Mouse (Mus musculus) forebrain, embryonic 10.5 days (tissue): Measurements from ENCODE around the gene Dnah11. TPM values are rescaled to one million over a fixed set of nuclear protein-coding genes. Genes with fewer than 3 reads are reported as not detected.

Experiments used
- DNase-seq: peaks from one replicate; pipeline ENCODE4 v3.0.0-alpha.2; 2017; ENCODE audit warnings: low spot score; ENCODE audit errors: extremely low spot score
- H3K27ac ChIP-seq: fragments of 300-500 bp; sonication (generic); 2 replicates; pipeline ENCODE4 v1.5.1; 2016; ENCODE audit warnings: mild to moderate bottlenecking
- H3K27me3 ChIP-seq: fragments of 300-500 bp; sonication (generic); 2 replicates; pipeline ENCODE4 v1.6.1; 2016; ENCODE audit warnings: mild to moderate bottlenecking; ENCODE audit not compliant: poor library complexity, severe bottlenecking
- H3K36me3 ChIP-seq: fragments of 300-500 bp; sonication (generic); replicated peaks from 2 replicates; pipeline ENCODE4 v1.6.1; 2016; ENCODE audit warnings: mild to moderate bottlenecking, moderate library complexity
- H3K4me1 ChIP-seq: fragments of 300-500 bp; sonication (generic); 2 replicates; pipeline ENCODE4 v1.6.1; 2016
- H3K4me3 ChIP-seq: fragments of 300-500 bp; sonication (generic); 2 replicates; pipeline ENCODE4 v1.5.1; 2016; ENCODE audit warnings: mild to moderate bottlenecking, moderate library complexity
- H3K9me3 ChIP-seq: fragments of 300-500 bp; sonication (generic); 2 replicates; pipeline ENCODE4 v1.6.1; 2016; ENCODE audit warnings: mild to moderate bottlenecking, moderate library complexity
- WGBS: fragments of 180-500 bp; shearing (Covaris S2); methylation state at CpG from one replicate; pipeline ENCODE4 v1.1.7; 2016; 5-methylcytosine and 5-hydroxymethylcytosine counted together
- polyA plus RNA-seq: library from polyadenylated mRNA; unstranded; fragments of >200 nt; fragmentation: Nextera tagmentation; extraction: Ambion mirVana; gene quantifications from 2 replicates; pipeline ENCODE4 v1.2.1, GENCODE M21; 2016

The Dnah11 gene
- polyA plus RNA-seq, 1 experiment from 2014 or later = 0.07 TPM

GRCm38 (mm10) chr12:118147521-118148033, 51.3 kb downstream of the Dnah11 start:
- Histone ChIP-seq H3K9me3 (no peaks in the 10 kb centered on the region; the same call in 1 of the 2 replicates), H3K36me3 (no peaks in the 10 kb centered on the region), H3K27me3 (no peaks in the 10 kb centered on the region), H3K4me1 (no peaks in the 10 kb centered on the region), H3K27ac (no peak overlapping the region), H3K4me3 (no peak overlapping the region)
- no peak for DNase-seq
- WGBS = 86% methylated on average over 2 of the region's 2 CpGs

DNA sequence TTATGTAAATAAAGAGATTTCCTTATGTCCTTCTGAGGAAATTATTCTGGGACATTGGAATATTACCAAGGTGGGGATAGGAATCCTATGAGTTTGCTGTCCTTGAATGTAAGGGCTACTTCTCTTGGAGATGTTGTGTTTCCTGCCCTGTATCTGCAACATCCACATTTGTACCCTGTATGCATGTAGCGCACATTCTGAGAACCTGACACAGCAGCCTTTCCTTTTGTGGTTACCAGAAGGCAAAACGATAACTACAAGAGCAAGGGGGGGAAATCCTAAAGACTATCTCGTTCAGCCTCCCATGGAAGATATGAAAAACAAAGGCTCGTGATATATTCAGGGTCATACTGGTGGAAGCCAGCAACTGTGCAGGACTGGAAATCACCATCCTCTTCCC, 70.7 kb downstream of the Dnah11 start:
- no peaks in the 10 kb centered on the region for H3K36me3 ChIP-seq
- H3K4me3 ChIP-seq = no peak overlapping the region
- H3K9me3 ChIP-seq = no peaks in the 10 kb centered on the region
- WGBS = 90% methylated on average over 4 of the region's 4 CpGs
- H3K4me1 ChIP-seq = no peaks in the 10 kb centered on the region
- H3K27me3 ChIP-seq = no peaks in the 10 kb centered on the region
- no peak overlapping the region for H3K27ac ChIP-seq
- no peak for DNase-seq

DNA sequence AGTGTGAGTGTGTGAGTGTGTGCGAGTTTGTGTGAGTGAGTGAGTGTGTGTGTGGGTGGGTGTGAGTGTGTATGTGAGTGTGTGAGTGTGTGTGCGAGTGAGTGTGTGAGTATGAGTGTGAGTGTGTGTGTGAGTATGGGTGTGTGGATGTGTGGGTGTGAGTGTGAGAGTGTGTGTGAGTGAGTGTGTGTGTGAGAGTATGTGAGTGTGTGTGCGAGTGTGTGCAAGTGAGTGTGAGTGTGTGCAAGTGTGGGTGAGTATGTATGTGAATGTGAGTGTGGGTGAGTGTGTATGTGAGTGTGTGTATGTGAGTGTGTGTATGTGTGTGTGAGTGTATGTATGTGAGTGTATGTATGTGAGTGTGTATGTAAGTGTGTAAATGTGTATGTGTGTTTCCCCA, 79.2 kb downstream of the Dnah11 start:
- H3K4me3 ChIP-seq = no peak overlapping the region
- DNase-seq = no peak
- H3K4me1 ChIP-seq = no peaks in the 10 kb centered on the region
- WGBS = 93% methylated on average over 3 of the region's 3 CpGs
- no peaks in the 10 kb centered on the region for H3K36me3 ChIP-seq
- no peak overlapping the region for H3K27ac ChIP-seq
- H3K27me3 ChIP-seq = no peaks in the 10 kb centered on the region
- H3K9me3 ChIP-seq = no peaks in the 10 kb centered on the region

DNA sequence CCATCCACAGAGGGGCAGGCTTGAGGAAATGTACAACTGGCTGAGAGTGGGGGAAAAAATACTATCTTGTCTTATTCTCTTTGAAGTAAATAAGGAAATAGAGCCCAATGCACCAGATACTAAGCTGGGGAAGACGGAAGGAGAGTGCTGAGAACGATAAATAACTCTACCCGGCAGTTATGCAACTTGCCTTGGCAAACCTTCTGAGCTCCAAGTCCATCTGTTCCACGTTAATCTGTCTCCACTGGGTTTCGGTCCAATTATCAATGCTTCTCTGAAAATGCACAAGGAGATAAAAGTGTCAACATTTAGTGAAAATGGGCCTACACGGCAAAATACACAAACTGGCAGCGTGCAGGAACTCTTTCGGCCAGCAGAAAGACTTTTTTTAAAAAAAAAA, 86.2 kb downstream of the Dnah11 start:
- Histone ChIP-seq H3K4me3 (no peak overlapping the region), H3K27me3 (no peaks in the 10 kb centered on the region), H3K9me3 (no peaks in the 10 kb centered on the region), H3K36me3 (no peaks in the 10 kb centered on the region), H3K27ac (no peak overlapping the region), H3K4me1 (peaks cover 5% of the 10 kb centered on the region)
- 86% methylated on average over 8 of the region's 8 CpGs for WGBS
- DNase-seq = no peak

- Histone ChIP-seq H3K27me3 (no peaks in the 10 kb centered on the region), H3K36me3 (no peaks in the 10 kb centered on the region), H3K9me3 (no peaks in the 10 kb centered on the region), H3K4me1 (peaks cover 9% of the 10 kb centered on the region), H3K27ac (no peak overlapping the region), H3K4me3 (no peak overlapping the region)
- 81% methylated on average over 3 of the region's 3 CpGs for WGBS
- DNase-seq = no peak
Observed at GRCm38 (mm10) chr12:118111896-118112295, 86.9 kb downstream of the Dnah11 start.

- Histone ChIP-seq H3K27ac (no peak overlapping the region), H3K9me3 (no peaks in the 10 kb centered on the region), H3K4me1 (peaks cover 9% of the 10 kb centered on the region), H3K4me3 (no peak overlapping the region), H3K27me3 (no peaks in the 10 kb centered on the region), H3K36me3 (no peaks in the 10 kb centered on the region)
- WGBS = 61% methylated on average over 1 of the region's 1 CpGs
- DNase-seq = no peak
Observed at GRCm38 (mm10) chr12:118107719-118108118, 91.1 kb downstream of the Dnah11 start.

DNA sequence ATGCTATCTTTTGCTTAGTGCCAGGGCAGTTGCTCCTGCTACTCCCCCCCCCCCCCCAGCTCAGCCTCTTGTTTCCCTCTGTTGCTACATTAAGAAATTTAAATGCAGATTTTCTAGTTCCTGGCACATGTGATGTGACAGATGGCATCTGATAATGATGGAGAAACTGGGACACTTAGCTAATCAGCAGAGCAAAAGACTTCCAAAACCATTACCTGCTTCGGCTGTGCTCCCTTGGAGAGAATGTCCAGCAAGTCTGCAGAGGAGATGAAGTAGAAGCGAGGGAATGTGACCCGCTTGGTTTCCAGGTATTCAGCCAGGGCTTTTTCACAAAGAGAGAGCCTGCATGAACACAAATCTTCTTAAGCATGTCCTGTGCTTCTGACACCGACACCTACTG, 94.3 kb downstream of the Dnah11 start:
- Histone ChIP-seq H3K4me3 (no peak overlapping the region), H3K27ac (no peak overlapping the region), H3K9me3 (no peaks in the 10 kb centered on the region), H3K4me1 (peaks cover 9% of the 10 kb centered on the region), H3K36me3 (no peaks in the 10 kb centered on the region), H3K27me3 (no peaks in the 10 kb centered on the region)
- 86% methylated on average over 4 of the region's 4 CpGs for WGBS
- no peak for DNase-seq

DNA sequence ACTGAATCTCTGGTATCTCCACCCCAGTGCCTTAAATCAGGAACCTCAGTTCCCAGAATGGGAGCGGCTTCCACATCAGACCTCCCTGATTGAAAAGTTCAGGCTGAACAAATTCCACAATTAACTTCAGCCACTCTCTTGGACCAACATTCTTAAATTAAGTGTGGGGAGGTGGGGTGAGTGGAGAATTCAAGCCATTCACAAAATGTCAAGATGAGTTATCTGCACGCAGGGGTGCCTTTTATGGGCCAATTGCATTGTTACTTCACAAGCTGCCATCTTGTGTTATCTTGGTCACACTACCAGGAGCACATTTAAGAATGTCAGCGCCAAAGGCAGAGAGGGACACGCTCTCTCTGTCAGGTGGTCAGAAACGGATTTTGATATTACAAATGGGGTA, 99.1 kb downstream of the Dnah11 start:
- Histone ChIP-seq H3K9me3 (no peaks in the 10 kb centered on the region), H3K4me3 (no peak overlapping the region), H3K4me1 (no peaks in the 10 kb centered on the region), H3K27me3 (no peaks in the 10 kb centered on the region), H3K36me3 (no peaks in the 10 kb centered on the region), H3K27ac (no peak overlapping the region)
- 82% methylated on average over 5 of the region's 5 CpGs for WGBS
- DNase-seq = no peak

DNA sequence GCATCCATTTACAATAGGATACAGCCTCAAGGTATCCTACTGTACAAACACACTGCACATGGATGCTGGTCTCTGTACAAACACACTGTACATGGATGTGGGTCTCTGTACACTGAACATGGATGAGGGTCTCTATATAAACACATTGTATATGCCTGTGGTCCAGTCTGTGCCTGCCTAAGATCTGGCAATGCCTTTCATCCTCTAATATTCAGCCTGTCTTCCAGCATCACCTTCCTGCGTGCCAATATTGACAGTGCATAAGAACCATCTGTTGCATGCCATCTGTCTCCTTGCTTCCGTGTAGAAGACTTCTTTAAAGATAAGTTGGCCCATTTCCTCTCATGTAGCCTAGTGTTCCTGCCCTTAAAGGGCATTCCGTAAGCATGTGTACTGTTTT, 100.6 kb downstream of the Dnah11 start:
- no peaks in the 10 kb centered on the region for H3K36me3 ChIP-seq
- 92% methylated on average over 3 of the region's 3 CpGs for WGBS
- H3K4me3 ChIP-seq = no peak overlapping the region
- H3K9me3 ChIP-seq = no peaks in the 10 kb centered on the region
- no peaks in the 10 kb centered on the region for H3K27me3 ChIP-seq
- no peak overlapping the region for H3K27ac ChIP-seq
- DNase-seq = no peak
- H3K4me1 ChIP-seq = no peaks in the 10 kb centered on the region

GRCm38 (mm10) chr12:118094946-118095345, 103.9 kb downstream of the Dnah11 start:
- 92% methylated on average over 4 of the region's 4 CpGs for WGBS
- Histone ChIP-seq H3K4me3 (no peak overlapping the region), H3K4me1 (no peaks in the 10 kb centered on the region), H3K9me3 (no peaks in the 10 kb centered on the region), H3K27ac (no peak overlapping the region), H3K27me3 (no peaks in the 10 kb centered on the region), H3K36me3 (no peaks in the 10 kb centered on the region)
- DNase-seq = no peak

- 71% methylated on average over 1 of the region's 1 CpGs for WGBS
- Histone ChIP-seq H3K27me3 (no peaks in the 10 kb centered on the region), H3K36me3 (no peaks in the 10 kb centered on the region), H3K4me1 (no peaks in the 10 kb centered on the region), H3K27ac (no peak overlapping the region), H3K9me3 (no peaks in the 10 kb centered on the region), H3K4me3 (no peak overlapping the region)
- DNase-seq = no peak
Observed at GRCm38 (mm10) chr12:118085291-118085690, 113.6 kb downstream of the Dnah11 start.

DNA sequence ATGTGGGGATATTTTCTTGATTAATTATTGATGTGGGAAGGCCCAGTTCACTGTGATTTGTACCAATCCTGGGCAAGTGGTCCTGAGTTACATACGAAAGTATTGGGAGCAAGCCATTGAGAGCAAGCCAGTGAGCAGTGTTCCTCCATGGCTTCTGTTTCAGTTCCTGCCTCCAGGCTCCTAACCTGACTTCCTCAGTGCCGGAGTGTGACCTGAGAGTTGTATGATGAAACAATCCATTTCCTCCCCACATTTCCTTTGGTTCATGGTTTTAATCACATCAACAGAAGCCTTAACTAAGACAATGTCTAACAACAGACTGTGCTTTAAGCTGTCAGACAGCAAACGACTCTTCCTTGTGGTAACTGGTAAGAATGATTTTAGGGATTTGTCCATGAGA, 114.0 kb downstream of the Dnah11 start:
- H3K4me3 ChIP-seq = no peak overlapping the region
- WGBS = 89% methylated on average over 3 of the region's 3 CpGs

GRCm38 (mm10) chr12:118084134-118084533, 114.7 kb downstream of the Dnah11 start:
- no peaks in the 10 kb centered on the region for H3K4me1 ChIP-seq
- H3K9me3 ChIP-seq = no peaks in the 10 kb centered on the region
- no peak for DNase-seq
- no peaks in the 10 kb centered on the region for H3K27me3 ChIP-seq
- no peak overlapping the region for H3K4me3 ChIP-seq
- no peaks in the 10 kb centered on the region for H3K36me3 ChIP-seq
- 95% methylated on average over 5 of the region's 5 CpGs for WGBS
- no peak overlapping the region for H3K27ac ChIP-seq

More for the DNA sequence above, 114.0 kb downstream of the Dnah11 start:
- Histone ChIP-seq H3K36me3 (no peaks in the 10 kb centered on the region), H3K27ac (no peak overlapping the region), H3K4me1 (no peaks in the 10 kb centered on the region), H3K9me3 (no peaks in the 10 kb centered on the region), H3K27me3 (no peaks in the 10 kb centered on the region)
- DNase-seq = no peak

DNA sequence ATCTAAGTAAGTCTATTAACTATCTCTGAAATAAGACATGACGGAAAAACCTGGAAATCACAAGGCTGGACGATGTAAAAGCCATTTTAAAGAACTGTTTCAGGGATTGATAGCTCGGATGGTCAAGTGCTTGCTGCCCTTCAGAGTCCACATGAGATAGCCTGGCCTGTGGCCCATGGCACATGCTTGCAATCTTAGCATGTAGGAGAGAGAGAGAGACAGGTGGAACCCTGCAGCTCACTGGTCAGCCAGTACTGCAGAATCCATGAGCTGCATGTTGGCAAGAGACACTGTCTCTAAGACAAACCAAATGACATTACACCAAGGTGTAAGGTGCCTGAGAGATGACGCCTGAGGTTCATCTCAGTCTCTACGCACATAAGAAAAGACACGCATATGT, 118.4 kb downstream of the Dnah11 start:
- Histone ChIP-seq H3K36me3 (no peaks in the 10 kb centered on the region), H3K27ac (no peak overlapping the region), H3K9me3 (no peaks in the 10 kb centered on the region), H3K27me3 (no peaks in the 10 kb centered on the region), H3K4me3 (no peak overlapping the region), H3K4me1 (no peaks in the 10 kb centered on the region)
- DNase-seq = no peak
- WGBS = 93% methylated on average over 6 of the region's 6 CpGs
